Mouse (Mus musculus) embryonic facial prominence, embryonic 15.5 days (tissue): Measurements from ENCODE around the gene Fam209. TPM values are rescaled to one million over a fixed set of nuclear protein-coding genes. Genes with fewer than 3 reads are reported as not detected.

ENCODE experiments used
- ATAC-seq: fragments of 200-750 bp; cut with Nextera tagmentation; 2 replicates; pipeline ENCODE4 v1.8.0; 2017; ENCODE audit warnings: low read depth, moderate TSS enrichment; ENCODE audit not compliant: insufficient number of reproducible peaks, low FRiP score, low TSS enrichment
- H3K27ac ChIP-seq: fragments of 300-500 bp; sonication (generic); replicated peaks from 2 replicates; pipeline ENCODE4 v1.5.1; 2015; ENCODE audit warnings: mild to moderate bottlenecking, inconsistent platforms
- H3K27me3 ChIP-seq: fragments of 300-500 bp; sonication (generic); 2 replicates; pipeline ENCODE4 v1.6.1; 2015; ENCODE audit warnings: inconsistent platforms
- H3K36me3 ChIP-seq: fragments of 300-500 bp; sonication (generic); 2 replicates; pipeline ENCODE4 v1.6.1; 2015; ENCODE audit warnings: mild to moderate bottlenecking, inconsistent platforms
- H3K4me1 ChIP-seq: fragments of 300-500 bp; sonication (generic); 2 replicates; pipeline ENCODE4 v1.6.1; 2015; ENCODE audit warnings: inconsistent platforms
- H3K4me2 ChIP-seq: fragments of 300-500 bp; sonication (generic); replicated peaks from 2 replicates; pipeline ENCODE4 v1.6.1; 2015; ENCODE audit warnings: mild to moderate bottlenecking, inconsistent platforms
- H3K4me3 ChIP-seq: fragments of 300-500 bp; sonication (generic); replicated peaks from 2 replicates; pipeline ENCODE4 v1.5.1; 2015; ENCODE audit warnings: mild to moderate bottlenecking, inconsistent platforms
- H3K9ac ChIP-seq: fragments of 300-500 bp; sonication (generic); 2 replicates; pipeline ENCODE4 v1.6.1; 2015; ENCODE audit warnings: inconsistent platforms
- H3K9me3 ChIP-seq: fragments of 300-500 bp; sonication (generic); replicated peaks from 2 replicates; pipeline ENCODE4 v1.6.1; 2016; ENCODE audit warnings: inconsistent platforms
- WGBS: fragments of 180-500 bp; shearing (Covaris S2); methylation state at CpG from one replicate; pipeline ENCODE4 v1.1.7; 2015; 5-methylcytosine and 5-hydroxymethylcytosine counted together
- polyA plus RNA-seq: library from polyadenylated mRNA; unstranded; fragments of >200 nt; fragmentation: Nextera tagmentation; extraction: Ambion mirVana; gene quantifications from 2 replicates; pipeline ENCODE4 v1.2.1, GENCODE M21; 2015

The Fam209 gene
- polyA plus RNA-seq, 1 experiment from 2014 or later: 0.25 TPM

GRCm38 (mm10) chr2:172477860-172478259 is 5.5 kb downstream of the Fam209 start:
- ATAC-seq: no peak
- Histone ChIP-seq H3K36me3 (no peaks in the 10 kb centered on the region), H3K9ac (no peak overlapping the region), H3K27ac (no peak overlapping the region), H3K4me2 (no peak overlapping the region), H3K27me3 (no peaks in the 10 kb centered on the region), H3K9me3 (no peaks in the 10 kb centered on the region), H3K4me3 (no peak overlapping the region), H3K4me1 (peaks cover 16% of the 10 kb centered on the region)
- 4% methylated on average over 2 of the region's 2 CpGs for WGBS

GRCm38 (mm10) chr2:172480296-172480695 is 8.0 kb downstream of the Fam209 start:
- ATAC-seq: no peak
- Histone ChIP-seq H3K4me1 (peaks cover 12% of the 10 kb centered on the region), H3K9me3 (no peaks in the 10 kb centered on the region), H3K4me3 (no peak overlapping the region), H3K4me2 (no peak overlapping the region), H3K27ac (no peak overlapping the region), H3K9ac (no peak overlapping the region), H3K36me3 (no peaks in the 10 kb centered on the region), H3K27me3 (no peaks in the 10 kb centered on the region)
- WGBS: 57% methylated on average over 7 of the region's 7 CpGs

- no peaks in the 10 kb centered on the region for H3K36me3 ChIP-seq
- H3K27ac ChIP-seq: no peak overlapping the region
- WGBS: 81% methylated on average over 16 of the region's 16 CpGs
Measured at GRCm38 (mm10) chr2:172481654-172482385, 9.5 kb downstream of the Fam209 start.

GRCm38 (mm10) chr2:172483766-172484413 is 11.6 kb downstream of the Fam209 start:
- H3K27me3 ChIP-seq: no peaks in the 10 kb centered on the region

More at GRCm38 (mm10) chr2:172481654-172482385, 9.5 kb downstream of the Fam209 start:
- no peaks in the 10 kb centered on the region for H3K27me3 ChIP-seq
- ATAC-seq: no peak
- peaks cover 12% of the 10 kb centered on the region for H3K4me1 ChIP-seq
- no peak overlapping the region for H3K9ac ChIP-seq
- H3K4me3 ChIP-seq: no peak overlapping the region
- H3K4me2 ChIP-seq: no peak overlapping the region
- H3K9me3 ChIP-seq: no peaks in the 10 kb centered on the region

GRCm38 (mm10) chr2:172484696-172485370 is 12.5 kb downstream of the Fam209 start:
- Histone ChIP-seq H3K4me2 (no peak overlapping the region), H3K27me3 (no peaks in the 10 kb centered on the region), H3K27ac (peak overlapping the region; percentile 51), H3K9me3 (no peaks in the 10 kb centered on the region), H3K36me3 (no peaks in the 10 kb centered on the region), H3K9ac (no peak overlapping the region), H3K4me3 (no peak overlapping the region), H3K4me1 (peaks cover 8% of the 10 kb centered on the region)
- 16% methylated on average over 12 of the region's 12 CpGs for WGBS
- ATAC-seq: 0 out of 2 replicates have a peak, but pooled peaks have one; percentile 16

More at GRCm38 (mm10) chr2:172483766-172484413, 11.6 kb downstream of the Fam209 start:
- no peak overlapping the region for H3K27ac ChIP-seq
- H3K4me1 ChIP-seq: peaks cover 8% of the 10 kb centered on the region
- H3K36me3 ChIP-seq: no peaks in the 10 kb centered on the region
- WGBS: 74% methylated on average over 14 of the region's 14 CpGs
- no peak for ATAC-seq
- H3K9me3 ChIP-seq: no peaks in the 10 kb centered on the region
- H3K4me3 ChIP-seq: no peak overlapping the region
- H3K9ac ChIP-seq: no peak overlapping the region
- H3K4me2 ChIP-seq: no peak overlapping the region

- Histone ChIP-seq H3K36me3 (no peaks in the 10 kb centered on the region), H3K27me3 (no peaks in the 10 kb centered on the region), H3K4me1 (no peaks in the 10 kb centered on the region), H3K27ac (no peak overlapping the region), H3K4me3 (no peak overlapping the region), H3K4me2 (no peak overlapping the region), H3K9me3 (no peaks in the 10 kb centered on the region), H3K9ac (no peak overlapping the region)
- WGBS: 68% methylated on average over 8 of the region's 8 CpGs
- ATAC-seq: no peak
Measured at GRCm38 (mm10) chr2:172496736-172497345, 24.5 kb downstream of the Fam209 start.

- no peaks in the 10 kb centered on the region for H3K4me1 ChIP-seq
- ATAC-seq: no peak
- no peaks in the 10 kb centered on the region for H3K27me3 ChIP-seq
- 39% methylated on average over 3 of the region's 3 CpGs for WGBS
- no peak overlapping the region for H3K9ac ChIP-seq
- no peaks in the 10 kb centered on the region for H3K9me3 ChIP-seq
- no peak overlapping the region for H3K27ac ChIP-seq
- H3K4me3 ChIP-seq: no peak overlapping the region
- no peak overlapping the region for H3K4me2 ChIP-seq
- no peaks in the 10 kb centered on the region for H3K36me3 ChIP-seq
Measured at GRCm38 (mm10) chr2:172498823-172499222, 26.5 kb downstream of the Fam209 start.

- Histone ChIP-seq H3K4me1 (no peaks in the 10 kb centered on the region), H3K9ac (no peak overlapping the region), H3K27me3 (no peaks in the 10 kb centered on the region), H3K36me3 (no peaks in the 10 kb centered on the region), H3K4me2 (no peak overlapping the region), H3K9me3 (no peaks in the 10 kb centered on the region), H3K4me3 (no peak overlapping the region), H3K27ac (no peak overlapping the region)
- WGBS: 48% methylated on average over 7 of the region's 7 CpGs
- ATAC-seq: no peak
Measured at GRCm38 (mm10) chr2:172500752-172501316, 28.5 kb downstream of the Fam209 start.

GRCm38 (mm10) chr2:172501341-172501740 is 29.0 kb downstream of the Fam209 start:
- Histone ChIP-seq H3K4me3 (no peak overlapping the region), H3K9me3 (no peaks in the 10 kb centered on the region), H3K9ac (no peak overlapping the region), H3K36me3 (no peaks in the 10 kb centered on the region), H3K4me1 (no peaks in the 10 kb centered on the region), H3K27me3 (no peaks in the 10 kb centered on the region), H3K4me2 (no peak overlapping the region), H3K27ac (no peak overlapping the region)
- 9% methylated on average over 4 of the region's 4 CpGs for WGBS
- ATAC-seq: no peak

- no peaks in the 10 kb centered on the region for H3K4me1 ChIP-seq
- H3K27me3 ChIP-seq: no peaks in the 10 kb centered on the region
- no peak overlapping the region for H3K27ac ChIP-seq
- 58% methylated on average over 14 of the region's 14 CpGs for WGBS
- ATAC-seq: no peak
- H3K4me3 ChIP-seq: no peak overlapping the region
- H3K36me3 ChIP-seq: no peaks in the 10 kb centered on the region
- no peak overlapping the region for H3K9ac ChIP-seq
- H3K9me3 ChIP-seq: no peaks in the 10 kb centered on the region
- H3K4me2 ChIP-seq: no peak overlapping the region
Measured at GRCm38 (mm10) chr2:172502168-172502567, 29.8 kb downstream of the Fam209 start.

- Histone ChIP-seq H3K4me2 (no peak overlapping the region), H3K27ac (no peak overlapping the region), H3K9me3 (no peaks in the 10 kb centered on the region), H3K4me3 (no peak overlapping the region), H3K4me1 (no peaks in the 10 kb centered on the region), H3K27me3 (no peaks in the 10 kb centered on the region), H3K36me3 (no peaks in the 10 kb centered on the region), H3K9ac (no peak overlapping the region)
- no peak for ATAC-seq
- 82% methylated on average over 7 of the region's 7 CpGs for WGBS
Measured at GRCm38 (mm10) chr2:172506121-172506520, 33.8 kb downstream of the Fam209 start.
